Mouse (Mus musculus): Measurements from ENCODE around the gene Ccnl1. TPM values are rescaled to one million over a fixed set of nuclear protein-coding genes. Genes with fewer than 3 reads are reported as not detected.

Ccnl1 gene
- polyA plus RNA-seq, 1 experiment from 2014 or later, result 47.6 TPM

DNA sequence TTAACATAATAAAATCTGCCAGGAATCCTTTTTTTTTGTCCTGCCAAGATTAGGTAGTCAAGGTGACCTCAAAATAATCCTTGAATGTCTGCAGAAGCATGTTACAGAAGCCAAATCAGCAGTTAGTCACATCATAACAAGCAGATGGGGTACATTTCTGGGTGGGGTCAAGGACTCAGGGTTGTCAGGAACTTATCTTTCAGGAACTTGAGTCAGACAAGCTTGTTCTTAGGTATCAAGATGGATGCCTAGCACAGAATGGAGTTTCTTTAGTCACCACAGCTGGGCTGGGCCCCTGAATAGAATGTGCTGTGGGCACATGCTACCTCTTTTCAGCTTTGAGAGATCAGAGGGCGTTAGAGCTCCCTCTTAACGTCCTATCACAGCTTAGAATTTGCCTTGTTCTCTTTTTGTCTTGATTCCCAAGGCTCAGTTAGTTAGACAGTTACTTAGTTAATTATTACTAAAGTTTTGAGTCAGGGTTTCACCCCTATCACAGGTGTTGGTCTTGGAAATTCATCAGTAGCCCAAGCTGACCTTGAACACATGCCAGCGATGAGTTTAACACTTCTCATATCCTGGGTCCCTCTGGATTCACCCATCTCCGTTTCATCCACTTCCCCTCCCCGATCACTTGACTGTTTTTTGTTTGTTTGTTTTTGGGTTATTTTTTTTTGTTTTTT lies 32.9 kb downstream of the Ccnl1 start:
- 70% methylated on average over 5 of the region's 5 CpGs for WGBS
- peaks cover 8% of the 10 kb centered on the region; the same call in 1 of the 2 replicates for H3K4me1 ChIP-seq (replicated peaks; ENCODE audit: control insufficient read depth, insufficient read depth, low read length)
- H3K27ac ChIP-seq (ENCODE audit: low read depth, low read length), result no peak overlapping the region
- no peak overlapping the region for H3K4me2 ChIP-seq (replicated peaks; ENCODE audit: low read depth)
- no peak overlapping the region for H3K4me3 ChIP-seq (ENCODE audit: low read depth, low read length)
- ATAC-seq, result no peak
- no peak for TF ChIP-seq CTCF (IDR thresholded peaks at IDR 0.05; ENCODE audit: low read depth)
- H3K9ac ChIP-seq (ENCODE audit: low read depth, low read length), result no peak overlapping the region
- no peaks in the 10 kb centered on the region for H3K36me3 ChIP-seq (ENCODE audit: control insufficient read depth, insufficient read depth)
- H3K27me3 ChIP-seq (replicated peaks; ENCODE audit: control insufficient read depth, insufficient read depth, low read length), result no peaks in the 10 kb centered on the region
- no peaks in the 10 kb centered on the region for H3K9me3 ChIP-seq (ENCODE audit: control insufficient read depth)

DNA sequence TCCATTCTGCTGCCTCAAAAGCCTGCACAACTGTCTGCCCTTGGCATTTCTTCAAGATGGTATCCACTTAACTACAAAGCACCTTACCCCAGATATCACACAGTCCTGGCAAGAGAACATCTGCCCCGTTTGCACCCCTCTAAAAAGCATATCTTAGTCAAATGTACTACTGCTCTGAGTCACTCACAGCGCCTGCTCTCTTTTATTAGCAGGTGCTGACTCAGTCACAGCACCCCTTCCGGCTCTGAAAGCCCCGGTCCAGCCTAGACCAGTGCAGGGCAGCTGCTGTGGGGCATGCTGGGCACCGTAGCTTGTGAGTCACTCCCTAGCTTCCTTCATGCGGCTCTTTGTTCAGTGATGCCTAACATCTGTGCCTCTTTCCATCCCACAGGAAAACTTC lies 35.6 kb downstream of the Ccnl1 start:
- Histone ChIP-seq H3K27ac (ENCODE audit: low read depth, low read length) (no peak overlapping the region), H3K36me3 (ENCODE audit: control insufficient read depth, insufficient read depth) (no peaks in the 10 kb centered on the region), H3K4me1 (replicated peaks; ENCODE audit: control insufficient read depth, insufficient read depth, low read length) (no peaks in the 10 kb centered on the region), H3K4me2 (replicated peaks; ENCODE audit: low read depth) (no peak overlapping the region), H3K9ac (ENCODE audit: low read depth, low read length) (no peak overlapping the region), H3K4me3 (ENCODE audit: low read depth, low read length) (no peak overlapping the region), H3K27me3 (replicated peaks; ENCODE audit: control insufficient read depth, insufficient read depth, low read length) (no peaks in the 10 kb centered on the region), H3K9me3 (ENCODE audit: control insufficient read depth) (no peaks in the 10 kb centered on the region)
- ATAC-seq, result no peak
- 68% methylated on average over 6 of the region's 6 CpGs for WGBS
- no peak for TF ChIP-seq CTCF (IDR thresholded peaks at IDR 0.05; ENCODE audit: low read depth)

DNA sequence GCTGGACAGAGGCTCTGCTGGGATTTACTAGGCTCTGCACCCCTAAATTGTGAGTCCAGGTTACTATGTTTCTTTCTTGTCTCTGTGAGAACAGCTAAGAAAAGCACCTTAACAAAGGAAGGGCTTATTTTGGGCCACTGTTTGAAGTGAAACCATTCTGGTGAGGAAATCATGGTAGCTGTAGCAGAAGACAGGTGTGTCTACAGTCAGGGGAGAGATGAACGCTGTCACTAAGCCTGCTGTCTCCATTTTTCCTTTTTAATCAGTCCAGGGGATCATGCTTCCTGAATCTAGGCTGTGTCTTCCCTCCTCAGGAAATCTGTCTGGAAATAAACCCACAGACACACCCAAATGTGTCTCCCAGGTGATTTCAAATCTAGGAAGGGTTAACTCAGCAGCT lies 36.4 kb downstream of the Ccnl1 start:
- H3K4me2 ChIP-seq (replicated peaks; ENCODE audit: low read depth), result no peak overlapping the region
- H3K27me3 ChIP-seq (replicated peaks; ENCODE audit: control insufficient read depth, insufficient read depth, low read length), result no peaks in the 10 kb centered on the region
- no peaks in the 10 kb centered on the region for H3K9me3 ChIP-seq (ENCODE audit: control insufficient read depth)
- WGBS, result 87% methylated on average over 1 of the region's 1 CpGs
- no peak overlapping the region for H3K27ac ChIP-seq (ENCODE audit: low read depth, low read length)
- no peak for ATAC-seq
- no peaks in the 10 kb centered on the region for H3K4me1 ChIP-seq (replicated peaks; ENCODE audit: control insufficient read depth, insufficient read depth, low read length)
- no peaks in the 10 kb centered on the region for H3K36me3 ChIP-seq (ENCODE audit: control insufficient read depth, insufficient read depth)
- H3K4me3 ChIP-seq (ENCODE audit: low read depth, low read length), result no peak overlapping the region
- no peak overlapping the region for H3K9ac ChIP-seq (ENCODE audit: low read depth, low read length)
- TF ChIP-seq CTCF (IDR thresholded peaks at IDR 0.05; ENCODE audit: low read depth), result no peak

DNA sequence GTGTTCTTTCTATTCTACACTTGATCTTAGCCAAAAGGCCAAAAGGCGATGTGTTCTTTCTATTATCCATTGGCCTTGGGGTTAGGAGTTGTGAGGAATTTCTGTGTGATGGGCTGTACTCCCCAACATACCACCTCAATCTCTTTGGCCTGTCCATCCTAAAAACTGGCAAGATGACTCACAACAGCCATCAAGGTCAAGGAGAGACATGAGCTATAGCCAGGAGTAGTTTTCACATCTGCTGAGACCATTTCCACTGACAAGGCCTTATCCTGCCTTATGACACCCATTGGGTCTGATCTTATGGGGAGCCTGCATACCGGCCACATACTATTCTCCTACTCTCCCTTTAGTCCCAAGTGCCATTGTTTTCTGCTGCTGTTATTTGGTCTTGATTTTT lies 39.0 kb downstream of the Ccnl1 start:
- Histone ChIP-seq H3K4me3 (ENCODE audit: low read depth, low read length) (no peak overlapping the region), H3K4me1 (replicated peaks; ENCODE audit: control insufficient read depth, insufficient read depth, low read length) (no peaks in the 10 kb centered on the region), H3K9ac (ENCODE audit: low read depth, low read length) (no peak overlapping the region), H3K9me3 (ENCODE audit: control insufficient read depth) (no peaks in the 10 kb centered on the region), H3K4me2 (replicated peaks; ENCODE audit: low read depth) (no peak overlapping the region), H3K27me3 (replicated peaks; ENCODE audit: control insufficient read depth, insufficient read depth, low read length) (no peaks in the 10 kb centered on the region), H3K36me3 (ENCODE audit: control insufficient read depth, insufficient read depth) (no peaks in the 10 kb centered on the region), H3K27ac (ENCODE audit: low read depth, low read length) (no peak overlapping the region)
- TF ChIP-seq CTCF (IDR thresholded peaks at IDR 0.05; ENCODE audit: low read depth), result no peak
- 97% methylated on average over 2 of the region's 2 CpGs for WGBS
- no peak for ATAC-seq

DNA sequence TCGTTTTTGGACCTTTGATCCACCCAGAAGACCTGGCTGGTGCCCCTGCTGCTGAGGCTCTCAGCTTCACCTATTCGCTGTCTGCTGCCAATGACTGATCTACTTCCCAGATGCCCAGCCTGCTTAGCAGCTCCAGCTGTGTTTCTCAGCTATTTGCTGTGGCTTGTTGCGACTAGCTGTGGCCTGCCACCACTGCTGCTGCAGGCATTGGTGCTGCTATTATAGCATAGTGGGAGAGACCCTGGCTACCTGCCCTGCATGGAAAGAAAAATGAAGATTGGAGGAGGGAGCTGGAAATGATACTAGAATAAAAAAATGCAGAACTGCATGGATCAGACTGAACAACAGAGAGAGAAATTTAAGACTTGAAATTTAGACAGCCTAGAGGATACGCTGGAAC lies 45.1 kb downstream of the Ccnl1 start:
- Histone ChIP-seq H3K4me2 (replicated peaks; ENCODE audit: low read depth) (no peak overlapping the region), H3K4me3 (ENCODE audit: low read depth, low read length) (no peak overlapping the region), H3K4me1 (replicated peaks; ENCODE audit: control insufficient read depth, insufficient read depth, low read length) (no peaks in the 10 kb centered on the region), H3K27ac (ENCODE audit: low read depth, low read length) (no peak overlapping the region), H3K36me3 (ENCODE audit: control insufficient read depth, insufficient read depth) (no peaks in the 10 kb centered on the region), H3K27me3 (replicated peaks; ENCODE audit: control insufficient read depth, insufficient read depth, low read length) (no peaks in the 10 kb centered on the region), H3K9ac (ENCODE audit: low read depth, low read length) (no peak overlapping the region), H3K9me3 (ENCODE audit: control insufficient read depth) (no peaks in the 10 kb centered on the region)
- no peak for TF ChIP-seq CTCF (IDR thresholded peaks at IDR 0.05; ENCODE audit: low read depth)
- WGBS, result 71% methylated on average over 4 of the region's 4 CpGs
- no peak for ATAC-seq

DNA sequence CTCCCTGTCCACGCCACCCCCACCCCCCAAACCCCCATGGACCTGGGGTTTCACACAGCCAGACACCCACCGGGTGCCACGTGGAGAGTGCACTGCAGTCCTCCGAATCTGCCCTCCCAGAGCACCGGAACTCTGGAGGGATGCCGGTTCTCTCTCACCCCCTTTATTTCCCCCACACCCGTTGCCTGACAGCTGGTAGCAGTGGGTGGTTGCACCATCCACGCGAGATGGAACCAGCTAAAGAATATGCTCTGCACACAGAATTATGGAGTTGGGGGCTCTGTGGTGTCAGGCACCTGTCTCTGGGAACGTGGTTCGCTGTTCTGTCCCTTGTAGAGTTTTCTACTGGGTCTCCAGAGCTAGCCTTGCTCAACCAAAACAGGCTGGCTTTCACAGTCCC lies 45.8 kb downstream of the Ccnl1 start:
- Histone ChIP-seq H3K9me3 (ENCODE audit: control insufficient read depth) (no peaks in the 10 kb centered on the region), H3K9ac (ENCODE audit: low read depth, low read length) (no peak overlapping the region), H3K27ac (ENCODE audit: low read depth, low read length) (no peak overlapping the region), H3K4me1 (replicated peaks; ENCODE audit: control insufficient read depth, insufficient read depth, low read length) (no peaks in the 10 kb centered on the region), H3K4me2 (replicated peaks; ENCODE audit: low read depth) (no peak overlapping the region), H3K27me3 (replicated peaks; ENCODE audit: control insufficient read depth, insufficient read depth, low read length) (no peaks in the 10 kb centered on the region), H3K4me3 (ENCODE audit: low read depth, low read length) (no peak overlapping the region), H3K36me3 (ENCODE audit: control insufficient read depth, insufficient read depth) (no peaks in the 10 kb centered on the region)
- TF ChIP-seq CTCF (IDR thresholded peaks at IDR 0.05; ENCODE audit: low read depth), result no peak
- ATAC-seq, result no peak
- 74% methylated on average over 11 of the region's 11 CpGs for WGBS

DNA sequence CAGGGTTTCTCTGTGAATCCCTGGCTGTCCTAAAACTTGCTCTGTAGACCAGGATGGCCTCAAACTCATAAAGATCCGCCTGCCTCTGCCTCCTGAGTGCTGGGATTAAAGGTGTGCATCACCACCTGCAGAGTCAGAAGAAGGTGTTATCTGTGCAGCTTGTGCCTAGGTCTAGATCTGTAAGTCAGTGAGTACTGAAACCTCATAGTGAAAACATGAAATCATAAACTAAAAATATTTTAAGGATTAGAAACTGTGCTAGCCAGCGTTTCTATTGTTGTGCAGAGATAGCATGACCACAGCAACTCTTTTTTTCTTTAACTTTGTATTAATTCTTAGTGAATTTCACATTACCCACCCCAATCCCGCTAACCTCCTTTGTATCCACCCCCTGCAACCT lies 46.8 kb downstream of the Ccnl1 start:
- Histone ChIP-seq H3K36me3 (ENCODE audit: control insufficient read depth, insufficient read depth) (no peaks in the 10 kb centered on the region), H3K9me3 (ENCODE audit: control insufficient read depth) (no peaks in the 10 kb centered on the region), H3K4me2 (replicated peaks; ENCODE audit: low read depth) (no peak overlapping the region), H3K9ac (ENCODE audit: low read depth, low read length) (no peak overlapping the region), H3K27ac (ENCODE audit: low read depth, low read length) (no peak overlapping the region), H3K27me3 (replicated peaks; ENCODE audit: control insufficient read depth, insufficient read depth, low read length) (no peaks in the 10 kb centered on the region), H3K4me1 (replicated peaks; ENCODE audit: control insufficient read depth, insufficient read depth, low read length) (no peaks in the 10 kb centered on the region), H3K4me3 (ENCODE audit: low read depth, low read length) (no peak overlapping the region)
- ATAC-seq, result no peak
- WGBS, result 86% methylated on average over 3 of the region's 3 CpGs
- no peak for TF ChIP-seq CTCF (IDR thresholded peaks at IDR 0.05; ENCODE audit: low read depth)
